Mouse (Mus musculus) lung, postnatal 10 days (tissue): ENCODE results near the gene Ttll8.

Source experiments
- DNase-seq: peaks from one replicate; pipeline ENCODE4 v3.0.0; 2021

Ttll8 gene

DNA sequence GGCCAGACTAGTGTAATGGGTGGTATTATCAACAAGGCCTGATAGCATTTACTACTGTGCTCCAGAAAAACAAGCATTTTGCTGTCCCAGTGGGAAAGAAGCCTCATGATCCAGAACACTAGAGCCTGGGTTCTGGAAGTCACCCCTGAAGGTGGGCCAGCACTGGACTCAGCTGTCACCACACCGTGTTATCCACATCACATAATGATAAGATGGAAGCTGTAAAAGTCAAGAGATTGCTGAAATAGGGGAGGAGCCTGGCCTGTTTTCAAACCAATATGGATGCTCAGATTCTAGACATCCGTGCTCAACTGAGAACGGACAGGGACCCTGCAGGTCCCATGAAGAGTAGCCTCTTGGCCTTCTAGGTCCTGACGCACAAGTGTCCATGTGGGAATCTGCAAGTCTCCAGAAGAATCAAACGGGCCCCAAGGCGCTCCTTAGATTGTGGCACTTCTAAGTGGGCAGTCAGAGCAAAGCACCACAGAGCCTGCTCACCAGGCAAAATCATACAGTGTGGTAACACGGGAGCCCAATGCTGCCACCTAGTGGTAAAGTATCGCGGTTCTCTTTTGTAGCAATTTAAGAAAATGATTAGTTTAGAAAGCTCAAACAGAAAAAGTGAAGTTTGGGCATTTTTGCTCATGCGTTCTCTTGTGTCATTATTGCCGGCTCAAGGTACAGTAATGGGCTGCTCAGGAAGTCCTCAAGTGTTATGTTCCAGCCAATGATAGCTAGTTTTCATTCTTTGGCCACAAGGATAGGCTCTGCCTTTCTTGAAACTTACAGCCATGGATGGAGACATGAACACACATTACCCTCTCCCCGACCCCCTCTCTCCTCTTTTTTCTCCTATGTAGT lies 32.9 kb downstream of the Ttll8 start:
- DNase-seq = peak; percentile 87

DNA sequence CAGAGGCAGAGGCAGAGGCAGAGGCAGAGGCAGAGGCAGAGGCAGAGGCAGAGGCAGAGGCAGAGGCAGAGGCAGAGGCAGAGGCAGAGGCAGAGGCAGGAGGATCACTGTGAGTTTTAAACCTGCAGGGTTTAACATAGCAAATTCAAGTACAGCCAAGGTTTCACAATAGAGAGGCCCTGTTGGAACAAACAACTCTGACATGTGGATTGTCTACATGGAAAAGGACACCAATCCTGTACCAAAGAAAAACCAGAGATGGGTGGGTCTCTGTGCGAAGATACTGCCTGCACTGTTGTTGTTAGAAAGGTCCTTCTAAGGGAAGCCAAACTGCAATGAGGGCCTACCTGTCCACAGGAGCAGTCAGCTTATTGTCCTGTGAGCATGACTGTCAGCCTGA lies 34.2 kb downstream of the Ttll8 start:
- no peak for DNase-seq

DNA sequence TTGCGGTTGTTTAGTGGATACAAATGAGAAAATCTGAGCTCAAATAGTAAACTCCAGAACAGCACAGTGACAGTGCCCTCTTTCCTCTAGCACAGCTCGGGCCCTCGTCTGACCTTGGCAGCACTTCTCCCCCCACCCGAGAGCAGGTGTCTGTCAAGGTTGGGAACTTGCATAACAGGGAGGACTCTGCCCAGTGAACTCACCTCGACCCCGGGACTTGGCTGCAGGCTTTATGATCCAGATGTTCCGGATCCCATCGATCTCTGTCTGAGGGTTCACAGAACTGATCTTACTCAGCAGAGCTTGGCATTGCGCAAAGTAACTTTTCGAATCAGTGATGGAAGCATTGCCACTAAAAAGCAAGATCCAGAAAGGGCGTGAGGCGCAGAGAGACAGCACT lies 34.9 kb downstream of the Ttll8 start:
- DNase-seq = peak; percentile 44

DNA sequence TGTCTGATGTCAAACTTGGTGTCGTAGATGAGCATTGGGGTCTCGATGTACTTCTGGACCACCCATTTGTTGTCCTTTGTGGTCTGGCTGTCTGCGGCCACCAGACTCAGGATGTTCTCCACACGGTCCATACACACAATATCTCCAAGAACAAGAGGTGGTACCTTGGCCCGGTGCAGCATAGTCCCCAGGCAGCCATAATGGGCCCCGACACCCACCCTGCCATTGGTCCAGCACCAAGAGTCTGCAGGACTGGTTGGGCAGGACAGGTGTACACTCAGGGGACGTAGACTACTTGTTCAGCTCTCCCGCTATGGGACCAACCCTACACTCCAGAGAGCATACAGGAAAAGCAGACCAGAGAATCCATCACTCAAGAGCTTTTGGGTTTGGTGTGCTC lies 37.1 kb downstream of the Ttll8 start:
- DNase-seq = no peak

DNA sequence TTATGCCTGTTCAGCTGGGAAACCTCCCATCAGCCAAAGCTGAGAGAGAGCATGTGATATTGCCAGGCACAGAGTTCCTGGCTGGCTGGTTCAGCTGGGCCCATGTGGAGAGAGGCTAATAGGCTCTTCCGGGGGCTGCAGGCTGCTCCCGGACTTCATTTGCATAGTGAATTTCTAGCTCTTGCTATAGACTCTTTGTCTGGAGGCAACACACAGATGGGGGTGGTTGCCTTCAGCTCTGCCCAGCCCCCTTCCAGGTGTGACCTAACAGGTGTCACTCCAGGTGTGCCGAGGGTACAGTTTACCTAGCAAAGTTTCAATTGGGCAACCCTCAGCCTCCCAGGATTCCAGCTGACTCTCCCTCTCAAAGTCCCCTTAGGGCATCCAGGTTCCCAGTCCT lies 37.9 kb downstream of the Ttll8 start:
- DNase-seq = no peak

DNA sequence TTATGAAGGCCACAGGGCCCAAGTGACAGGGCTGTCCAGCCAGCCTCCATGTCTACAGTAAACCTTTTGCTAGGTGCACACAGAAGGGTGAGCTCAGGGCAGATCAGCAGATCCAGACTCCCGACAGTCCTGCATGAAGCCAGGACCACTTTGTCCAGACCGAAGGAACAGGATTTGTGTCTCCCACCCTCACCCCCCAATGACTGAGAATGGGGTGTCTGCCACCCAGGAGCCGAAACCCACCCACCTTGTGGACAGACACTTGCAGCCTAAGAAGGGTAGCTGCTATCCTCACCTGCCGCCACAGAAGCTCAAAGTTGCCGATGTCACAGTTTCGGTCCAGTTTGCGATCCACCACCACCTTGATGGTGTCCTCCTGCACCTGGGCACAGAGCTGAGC lies 39.2 kb downstream of the Ttll8 start:
- no peak for DNase-seq

DNA sequence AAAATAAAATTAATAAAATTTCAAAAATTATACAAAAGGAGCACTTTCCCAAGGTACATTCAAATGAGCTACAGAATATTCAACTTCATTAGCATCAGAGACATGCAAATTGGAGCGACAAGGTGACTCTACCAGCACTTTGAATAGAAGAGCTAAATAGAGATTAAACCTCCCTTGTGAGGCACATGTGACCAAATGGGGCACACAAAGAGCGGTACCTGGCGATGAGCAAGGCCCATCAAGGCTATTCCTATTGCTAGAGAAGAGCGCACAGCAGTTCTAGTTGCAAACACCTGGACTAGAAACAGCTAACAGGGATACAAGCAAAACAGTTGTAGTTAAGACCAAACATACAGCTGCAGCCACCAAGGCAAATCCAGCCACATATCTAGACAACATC lies 47.9 kb downstream of the Ttll8 start:
- no peak for DNase-seq

DNA sequence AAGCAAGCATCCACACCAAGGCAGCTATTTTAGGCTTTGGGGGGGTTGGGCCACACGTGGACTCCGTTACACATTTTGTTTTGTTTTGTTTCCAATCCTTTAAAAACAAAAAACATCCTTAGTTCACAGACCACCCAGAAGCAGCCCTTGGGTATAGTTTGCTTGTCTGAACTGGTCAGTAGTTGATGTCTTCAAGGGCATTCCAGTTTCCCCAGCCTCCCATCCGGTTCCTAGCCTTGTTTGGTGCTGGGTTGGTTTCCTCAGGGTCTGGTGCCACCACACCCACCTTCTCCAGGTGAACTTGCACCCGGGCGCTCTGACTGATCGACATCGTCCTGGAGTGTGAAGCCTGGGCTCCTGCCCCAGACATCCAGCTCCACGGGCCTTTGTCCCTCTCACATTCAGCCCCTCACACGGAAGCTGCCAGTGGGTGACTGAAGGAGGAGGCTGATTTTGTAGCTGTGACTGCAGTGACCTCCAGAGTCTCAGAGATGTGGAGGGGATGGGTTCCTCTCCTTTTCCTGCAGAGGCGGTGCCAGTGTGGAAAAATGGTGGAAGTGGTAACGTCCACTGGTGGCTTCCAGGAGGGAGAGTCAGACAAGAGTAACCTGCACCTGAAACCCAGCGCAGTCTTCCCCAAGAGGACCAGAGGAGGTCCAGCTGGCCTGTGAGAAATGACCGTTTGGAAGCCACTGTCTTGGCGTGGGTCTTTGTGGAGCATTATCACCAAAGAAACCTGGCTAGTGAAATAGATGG lies 50.0 kb downstream of the Ttll8 start:
- no peak for DNase-seq

DNA sequence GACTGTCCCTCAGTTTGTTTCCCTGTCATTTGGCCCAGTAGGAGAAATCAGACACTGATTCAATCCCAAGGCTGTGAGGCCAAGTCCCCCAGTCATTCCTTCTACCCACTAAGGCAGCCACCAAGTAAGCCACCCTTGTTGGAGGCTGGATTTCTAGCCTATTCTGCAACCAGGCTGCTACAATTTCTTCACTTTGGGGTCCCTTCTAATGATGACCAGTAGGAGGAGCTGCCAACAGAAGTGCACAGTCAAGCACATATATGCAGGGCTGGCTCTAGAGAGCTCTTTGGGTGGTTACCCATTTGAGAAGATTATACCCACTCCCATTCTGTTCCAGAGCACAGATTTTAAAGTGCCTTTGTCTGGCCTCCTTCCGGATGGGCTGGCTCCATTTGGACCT lies 51.1 kb downstream of the Ttll8 start:
- no peak for DNase-seq

DNA sequence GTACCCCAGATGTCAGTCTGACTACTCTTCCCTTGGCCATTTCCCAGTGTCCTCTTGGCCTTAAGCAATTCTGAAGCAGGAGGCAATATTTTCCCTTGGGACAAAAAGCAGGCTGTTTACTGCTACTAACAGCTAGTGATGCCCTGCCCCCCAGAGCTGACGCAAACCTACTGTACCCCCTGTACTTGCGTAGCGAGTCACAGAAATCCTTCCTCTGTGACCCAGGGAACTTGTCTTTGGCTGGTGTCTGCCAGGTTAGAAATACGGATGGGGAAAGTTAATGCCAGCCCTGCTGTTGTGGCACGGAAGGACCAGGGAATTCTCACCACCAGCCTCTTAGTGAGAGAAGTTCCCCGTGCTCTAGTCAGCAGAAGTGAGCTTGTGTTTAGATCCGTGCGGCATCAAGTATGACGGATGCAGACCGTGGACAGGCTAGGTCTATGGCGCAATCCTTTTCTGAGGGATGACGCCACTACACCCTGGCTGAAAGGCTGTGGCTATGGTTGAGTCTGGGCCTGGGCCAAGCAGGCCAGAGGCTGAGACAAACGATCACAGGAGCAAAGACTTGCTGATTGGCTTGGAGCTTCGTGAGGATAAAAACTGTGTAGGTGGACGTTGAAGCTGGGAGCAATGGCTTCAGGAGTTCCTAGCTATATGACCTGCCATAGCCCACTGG lies 51.9 kb downstream of the Ttll8 start:
- peak; percentile 29 for DNase-seq

DNA sequence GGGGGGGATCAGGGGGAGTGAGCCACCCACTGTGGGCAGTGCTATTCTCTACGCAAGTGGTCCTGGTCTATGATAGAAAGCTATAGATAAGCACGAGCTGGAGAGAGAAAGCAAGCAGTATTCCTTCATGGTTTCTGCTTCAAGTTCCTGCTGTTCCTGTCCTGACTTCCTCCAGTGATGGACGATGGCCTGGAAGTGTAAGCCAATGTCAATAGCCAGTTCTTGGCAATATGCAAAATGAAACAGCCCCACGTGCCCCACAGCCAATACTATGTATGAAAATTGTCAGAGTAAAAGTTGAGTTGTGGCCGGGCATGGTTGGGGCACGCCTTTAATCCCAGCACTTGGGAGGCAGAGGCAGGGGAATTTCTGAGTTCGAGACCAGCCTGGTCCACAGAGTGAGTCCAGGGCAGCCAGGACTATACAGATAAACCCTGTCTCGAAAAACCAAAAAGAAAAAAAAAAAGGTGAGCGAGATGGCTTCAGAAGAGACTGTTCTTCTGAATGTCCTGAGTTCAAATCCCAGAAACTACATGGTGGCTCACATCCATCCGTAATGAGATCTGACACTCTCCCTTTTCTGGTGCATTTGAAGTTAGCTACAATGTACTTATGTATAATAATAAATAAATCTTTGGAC lies 57.8 kb downstream of the Ttll8 start:
- DNase-seq = no peak

DNA sequence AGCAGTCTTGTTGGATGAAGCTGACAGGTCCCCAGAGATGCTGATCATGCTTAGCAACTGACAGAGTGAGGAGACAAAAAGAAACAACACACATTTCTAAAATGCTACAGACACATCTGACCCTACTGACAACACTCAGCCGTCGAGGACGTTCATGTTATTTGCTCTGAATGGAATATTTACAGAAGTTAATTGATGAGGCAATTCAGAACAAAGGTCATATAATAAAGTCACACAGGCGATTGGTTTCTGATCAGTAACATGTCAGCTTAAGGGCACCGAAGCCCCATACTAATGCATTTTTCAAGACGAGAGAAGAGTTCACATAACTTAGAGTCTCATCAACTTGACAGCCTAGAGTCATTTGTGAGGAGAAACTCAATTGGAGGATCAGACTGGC lies 58.3 kb downstream of the Ttll8 start:
- no peak for DNase-seq

DNA sequence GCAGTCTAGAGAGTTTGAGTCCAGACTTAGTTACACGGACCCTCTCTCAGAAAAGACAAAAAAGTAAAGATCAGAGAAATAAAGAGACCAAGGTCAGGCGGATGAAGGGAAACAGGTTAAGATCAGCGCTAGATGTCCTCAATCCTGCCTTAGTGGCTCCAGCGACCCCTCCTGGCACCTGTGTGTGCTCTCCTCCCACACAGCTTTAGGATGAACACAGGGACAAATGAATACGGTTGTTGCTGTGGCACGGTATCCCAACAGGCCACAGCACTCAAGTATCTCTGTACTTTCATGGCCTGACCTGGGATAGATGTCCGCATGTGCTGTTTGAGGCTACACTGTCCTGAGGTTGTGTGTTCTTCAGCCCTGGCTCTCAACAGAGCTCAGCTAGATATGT lies 59.1 kb downstream of the Ttll8 start:
- DNase-seq = no peak

DNA sequence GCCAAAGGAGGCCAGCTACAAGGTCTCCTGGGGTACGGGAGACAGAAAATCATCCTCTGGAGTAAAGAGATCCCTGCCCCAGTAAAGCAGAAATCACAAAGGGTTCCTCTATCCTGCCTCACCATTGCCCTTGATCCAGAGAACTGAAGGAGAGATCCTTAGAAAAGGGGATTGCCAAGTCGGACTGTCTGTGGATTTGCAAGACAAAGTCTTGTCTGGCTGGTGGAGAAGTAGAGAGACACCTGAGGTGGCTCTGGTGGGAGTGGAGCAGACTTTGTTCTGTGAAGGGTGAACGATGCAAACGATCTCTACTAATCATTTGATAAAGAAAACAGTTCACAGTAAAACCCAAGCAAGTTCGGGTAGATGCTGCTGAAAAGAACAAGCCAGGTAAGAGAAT lies 61.3 kb downstream of the Ttll8 start:
- no peak for DNase-seq

DNA sequence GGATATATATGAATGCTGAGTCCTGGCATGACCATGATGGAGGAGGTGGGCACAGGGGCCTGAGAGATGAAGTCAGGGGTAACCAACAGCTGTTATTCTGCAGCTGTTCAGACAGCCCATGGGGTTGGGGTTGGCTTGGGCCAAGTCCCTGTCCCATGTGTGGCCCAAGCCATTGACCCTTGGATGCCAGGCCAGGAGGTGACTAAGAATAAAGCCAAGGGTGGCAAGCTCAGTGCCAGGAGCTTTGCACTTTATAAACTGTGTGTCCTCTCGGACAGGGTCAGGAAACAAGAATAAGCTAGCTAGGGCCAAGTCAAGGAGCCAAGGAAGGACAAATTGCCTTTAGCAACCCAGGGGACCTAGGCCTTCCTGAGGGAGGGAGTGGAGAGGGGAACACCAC lies 62.0 kb downstream of the Ttll8 start:
- DNase-seq = no peak

DNA sequence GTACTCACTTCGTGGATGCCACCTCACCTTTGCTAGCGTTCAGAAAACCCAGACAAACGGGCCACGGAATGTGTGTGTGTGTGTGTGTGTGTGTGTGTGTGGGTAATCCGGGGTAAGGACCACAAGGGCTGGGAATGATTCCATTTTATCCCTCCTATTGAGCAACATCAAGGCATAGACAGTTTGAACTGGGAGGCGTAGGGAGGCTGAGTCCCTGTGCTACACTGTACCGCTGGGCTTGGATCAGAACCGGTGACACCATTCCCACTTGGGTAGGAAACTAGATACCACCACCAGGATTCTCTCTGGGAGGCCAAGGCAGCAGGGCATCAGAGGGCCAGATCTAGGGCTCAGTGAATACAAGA lies 62.6 kb downstream of the Ttll8 start:
- DNase-seq = no peak

DNA sequence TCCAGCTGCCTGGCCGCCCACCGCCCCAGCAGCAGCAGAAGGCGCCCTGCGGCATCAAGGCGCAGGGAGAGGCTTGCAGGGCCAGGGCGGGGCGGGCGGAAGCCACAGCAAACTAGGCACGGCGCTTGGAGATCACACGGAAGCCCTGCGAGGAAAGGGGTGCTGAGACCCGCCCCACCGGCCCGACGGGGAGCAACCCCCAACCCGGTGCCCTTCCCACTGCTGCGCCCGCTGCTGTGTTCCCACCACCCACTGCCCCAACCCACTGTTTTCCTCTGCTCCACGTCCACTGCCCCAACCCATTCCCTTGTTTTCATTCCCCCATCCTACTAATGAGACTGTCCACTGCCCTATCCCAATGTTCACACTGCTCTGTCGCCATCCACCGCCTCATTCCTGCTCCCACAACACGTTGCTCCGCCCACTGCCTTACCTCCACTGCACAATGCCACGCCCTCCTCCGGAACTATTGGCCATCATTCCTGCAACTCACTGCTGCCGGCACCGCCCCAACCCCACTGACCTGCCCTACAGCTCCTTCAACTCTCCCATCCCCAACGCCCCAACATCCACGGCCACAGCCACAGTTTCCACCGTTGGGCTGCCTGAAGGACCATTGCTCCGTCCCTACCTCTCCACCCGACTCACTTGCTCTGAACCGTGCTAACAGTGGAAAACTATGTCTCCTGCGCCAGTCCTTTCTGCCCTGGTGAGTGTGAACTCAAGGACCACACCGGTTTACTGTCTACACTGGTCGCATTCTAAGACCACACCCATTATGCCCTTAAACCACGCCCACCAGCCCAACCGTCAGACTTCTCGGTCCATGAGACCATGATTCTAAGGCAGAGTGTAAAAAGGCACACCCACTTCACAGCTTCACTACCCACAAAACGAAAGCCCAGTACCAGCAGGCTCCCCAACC lies 63.2 kb downstream of the Ttll8 start:
- DNase-seq = peak; percentile 89

DNA sequence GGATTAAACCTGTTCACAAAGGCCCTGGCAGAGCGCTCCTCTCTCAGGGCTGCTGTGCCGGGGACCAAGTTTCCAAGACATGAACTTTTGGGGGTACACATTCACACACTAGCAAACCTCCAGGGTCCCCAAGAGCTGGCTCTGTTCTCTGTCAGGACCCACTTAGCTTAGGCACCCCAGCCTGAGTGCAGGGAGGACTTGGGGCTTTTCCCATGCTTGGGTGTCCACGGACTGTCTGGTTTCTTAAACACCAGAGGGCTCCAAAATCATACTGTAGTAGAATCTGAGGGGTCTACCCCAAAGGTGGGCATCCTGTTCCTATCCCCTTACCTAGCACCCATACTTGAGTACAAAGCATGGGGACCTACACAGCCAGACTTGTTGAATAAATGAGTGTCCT lies 64.2 kb downstream of the Ttll8 start:
- no peak for DNase-seq

DNA sequence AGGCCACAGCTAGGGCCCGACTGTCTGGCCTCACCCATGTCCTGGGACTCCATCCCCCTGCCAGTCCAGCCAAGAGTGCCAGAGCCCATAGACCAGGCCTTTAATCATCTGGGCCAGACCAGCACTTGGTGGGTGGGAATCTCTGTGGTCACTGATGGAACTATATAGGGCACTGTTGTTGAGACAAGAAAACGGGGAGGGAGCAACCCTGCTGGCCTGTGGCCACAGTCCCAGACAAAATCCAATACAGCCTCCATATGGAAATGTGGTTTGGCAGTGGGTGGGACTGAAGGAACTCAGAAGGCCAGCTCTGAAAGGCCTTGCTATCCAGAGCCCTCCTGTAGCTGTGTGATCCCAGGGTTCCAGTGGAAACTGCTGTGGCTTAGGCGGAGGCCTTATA lies 65.2 kb downstream of the Ttll8 start:
- DNase-seq = no peak

DNA sequence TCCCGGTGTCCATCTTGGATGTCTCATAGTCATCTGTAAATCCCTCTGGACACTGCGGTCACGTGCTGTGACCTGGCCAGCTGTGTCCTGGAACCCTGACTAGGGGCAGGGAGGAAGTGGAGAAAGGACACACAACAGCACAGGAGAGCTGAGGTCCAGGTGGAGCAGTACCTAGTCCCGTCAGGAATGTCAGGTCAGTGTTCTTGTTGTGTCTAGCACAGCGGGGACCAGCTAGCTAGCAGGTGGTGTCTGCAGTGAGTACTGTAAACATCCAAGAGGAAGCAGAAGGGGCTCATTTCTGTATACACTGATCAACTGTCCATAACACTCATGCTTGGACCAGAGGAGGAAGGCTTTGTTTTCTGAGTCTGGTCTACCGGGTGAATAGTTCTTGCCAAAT lies 68.8 kb downstream of the Ttll8 start:
- no peak for DNase-seq

DNA sequence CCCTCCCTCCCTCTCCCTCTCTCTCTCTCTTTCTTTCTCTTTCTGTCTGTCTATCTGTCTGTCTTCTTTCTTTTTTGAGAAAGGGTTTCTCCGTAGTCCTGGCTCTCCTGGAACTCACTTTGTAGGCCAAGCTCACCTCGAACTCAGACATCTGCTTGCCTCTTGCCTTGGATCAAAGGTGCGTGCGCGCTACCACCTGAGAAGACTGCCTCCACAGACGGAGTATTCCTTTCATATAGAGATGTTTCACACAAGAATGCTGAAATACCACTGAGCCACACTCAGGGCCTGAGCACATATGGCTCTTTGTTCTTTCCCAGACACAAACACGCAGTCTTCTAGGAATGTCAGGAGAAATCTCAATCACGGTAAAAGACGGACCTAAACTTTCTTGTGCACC lies 70.9 kb downstream of the Ttll8 start:
- no peak for DNase-seq

DNA sequence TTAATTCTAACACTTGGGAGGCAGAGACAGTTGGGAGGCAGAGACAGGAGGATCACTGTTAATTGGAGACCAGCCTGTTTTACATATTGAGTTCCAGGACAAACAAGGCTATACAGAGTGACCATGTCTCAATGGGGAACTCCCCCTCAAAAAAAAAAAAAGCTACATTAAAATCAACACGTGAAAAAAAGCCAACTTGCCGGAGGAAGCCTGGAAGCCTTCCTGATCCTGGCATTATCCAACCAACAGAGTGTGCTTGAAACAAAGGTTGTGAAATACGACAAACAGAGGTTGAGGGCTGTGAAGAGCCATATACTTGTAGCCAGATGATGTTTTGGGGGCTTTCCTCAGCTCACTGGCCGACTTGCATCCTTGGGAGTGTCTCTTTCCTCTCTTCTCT lies 71.4 kb downstream of the Ttll8 start:
- peak; percentile 30 for DNase-seq
